Mouse (Mus musculus): ENCODE measurements around the gene Igsf21. TPM values are rescaled to one million over a fixed set of nuclear protein-coding genes. Genes with fewer than 3 reads are reported as not detected.

The Igsf21 gene
- polyA plus RNA-seq, 1 experiment from 2014 or later = not detected

- TF ChIP-seq CTCF (IDR thresholded peaks at IDR 0.05) = no peak
- no peak for DNase-seq (ENCODE audit: low read depth, low spot score)
- ChIA-PET CTCF (no interaction called here), POLR2A (no interaction called here)
- ATAC-seq = no peak
- in situ Hi-C loops (cut with MboI; ENCODE audit: low pct_unique_long_range_greater_than_20kb) = no loop called here
- peaks cover 16% of the 10 kb centered on the region for H3K27me3 ChIP-seq
Observed at GRCm38 (mm10) chr4:140216096-140216495, 30.5 kb downstream of the Igsf21 start.

- ATAC-seq (no peak), DNase-seq (ENCODE audit: low read depth, low spot score) (no peak)
- ChIA-PET CTCF (no interaction called here), POLR2A (no interaction called here)
- in situ Hi-C loops (cut with MboI; ENCODE audit: low pct_unique_long_range_greater_than_20kb) = no loop called here
- TF ChIP-seq CTCF (IDR thresholded peaks at IDR 0.05) = no peak
- peaks cover 9% of the 10 kb centered on the region for H3K27me3 ChIP-seq
Observed at GRCm38 (mm10) chr4:140215205-140215604, 31.4 kb downstream of the Igsf21 start.

- ChIA-PET CTCF (no interaction called here), POLR2A (no interaction called here)
- in situ Hi-C loops (cut with MboI; ENCODE audit: low pct_unique_long_range_greater_than_20kb) = no loop called here
- ATAC-seq (no peak), DNase-seq (ENCODE audit: low read depth, low spot score) (no peak)
- TF ChIP-seq CTCF (IDR thresholded peaks at IDR 0.05) = no peak
- peaks cover 9% of the 10 kb centered on the region for H3K27me3 ChIP-seq
Observed at GRCm38 (mm10) chr4:140214406-140214805, 32.2 kb downstream of the Igsf21 start.

GRCm38 (mm10) chr4:140210129-140210890 lies 36.3 kb downstream of the Igsf21 start:
- in situ Hi-C loops (cut with MboI; ENCODE audit: low pct_unique_long_range_greater_than_20kb) = no loop called here
- H3K27me3 ChIP-seq = peaks cover 7% of the 10 kb centered on the region
- ATAC-seq = no peak
- no peak for TF ChIP-seq CTCF (IDR thresholded peaks at IDR 0.05)
- CTCF ChIA-PET = no interaction called here
- POLR2A ChIA-PET = no interaction called here
- DNase-seq (ENCODE audit: low read depth, low spot score) = no peak

GRCm38 (mm10) chr4:140205811-140206231 lies 40.8 kb downstream of the Igsf21 start:
- no peak for ATAC-seq
- in situ Hi-C loops (cut with MboI; ENCODE audit: low pct_unique_long_range_greater_than_20kb) = no loop called here
- CTCF ChIA-PET = no interaction called here
- no peak for DNase-seq (ENCODE audit: low read depth, low spot score)
- H3K27me3 ChIP-seq = peaks cover 12% of the 10 kb centered on the region
- POLR2A ChIA-PET = no interaction called here
- no peak for TF ChIP-seq CTCF (IDR thresholded peaks at IDR 0.05)

GRCm38 (mm10) chr4:140204775-140205174 lies 41.8 kb downstream of the Igsf21 start:
- H3K27me3 ChIP-seq = peaks cover 12% of the 10 kb centered on the region
- ChIA-PET POLR2A (no interaction called here), CTCF (no interaction called here)
- ATAC-seq = no peak
- in situ Hi-C loops (cut with MboI; ENCODE audit: low pct_unique_long_range_greater_than_20kb) = no loop called here
- TF ChIP-seq CTCF (IDR thresholded peaks at IDR 0.05) = no peak
- no peak for DNase-seq (ENCODE audit: low read depth, low spot score)

- TF ChIP-seq CTCF (IDR thresholded peaks at IDR 0.05) = no peak
- ChIA-PET POLR2A (no interaction called here), CTCF (no interaction called here)
- in situ Hi-C loops (cut with MboI; ENCODE audit: low pct_unique_long_range_greater_than_20kb) = no loop called here
- H3K27me3 ChIP-seq = peaks cover 12% of the 10 kb centered on the region
- DNase-seq (ENCODE audit: low read depth, low spot score) = no peak
- ATAC-seq = no peak
Observed at GRCm38 (mm10) chr4:140203696-140204272, 42.8 kb downstream of the Igsf21 start.

GRCm38 (mm10) chr4:140202196-140202595 lies 44.4 kb downstream of the Igsf21 start:
- no peak for TF ChIP-seq CTCF (IDR thresholded peaks at IDR 0.05)
- ATAC-seq = no peak
- DNase-seq (ENCODE audit: low read depth, low spot score) = no peak
- in situ Hi-C loops (cut with MboI; ENCODE audit: low pct_unique_long_range_greater_than_20kb) = no loop called here
- ChIA-PET POLR2A (no interaction called here), CTCF (no interaction called here)
- H3K27me3 ChIP-seq = peaks cover 9% of the 10 kb centered on the region

GRCm38 (mm10) chr4:140200296-140200695 lies 46.3 kb downstream of the Igsf21 start:
- DNase-seq (ENCODE audit: low read depth, low spot score) (no peak), ATAC-seq (no peak)
- no peak for TF ChIP-seq CTCF (IDR thresholded peaks at IDR 0.05)
- in situ Hi-C loops (cut with MboI; ENCODE audit: low pct_unique_long_range_greater_than_20kb) = no loop called here
- H3K27me3 ChIP-seq = peaks cover 12% of the 10 kb centered on the region
- ChIA-PET CTCF (no interaction called here), POLR2A (no interaction called here)

GRCm38 (mm10) chr4:140196717-140197116 lies 49.9 kb downstream of the Igsf21 start:
- DNase-seq (ENCODE audit: low read depth, low spot score) (no peak), ATAC-seq (no peak)
- POLR2A ChIA-PET = no interaction called here
- no peak for TF ChIP-seq CTCF (IDR thresholded peaks at IDR 0.05)
- H3K27me3 ChIP-seq = peaks cover 8% of the 10 kb centered on the region
- in situ Hi-C loops (cut with MboI; ENCODE audit: low pct_unique_long_range_greater_than_20kb) = no loop called here
- CTCF ChIA-PET = no interaction called here

GRCm38 (mm10) chr4:140192276-140193002 lies 54.1 kb downstream of the Igsf21 start:
- ATAC-seq (no peak), DNase-seq (ENCODE audit: low read depth, low spot score) (no peak)
- ChIA-PET POLR2A (no interaction called here), CTCF (no interaction called here)
- no peak for TF ChIP-seq CTCF (IDR thresholded peaks at IDR 0.05)
- in situ Hi-C loops (cut with MboI; ENCODE audit: low pct_unique_long_range_greater_than_20kb) = no loop called here
- peaks cover 17% of the 10 kb centered on the region for H3K27me3 ChIP-seq
